Mouse (Mus musculus): Measurements from ENCODE around the gene Ankrd33b.

- no peak for TF ChIP-seq POLR2A (IDR thresholded peaks at IDR 0.05; ENCODE audit: extremely low read depth, insufficient read depth, low read length)
- TF ChIP-seq CTCF (IDR thresholded peaks at IDR 0.05; ENCODE audit: low read depth, low read length) = no peak
Observed at GRCm38 (mm10) chr15:31337192-31337741, 30.3 kb downstream of the Ankrd33b start.
